Mouse (Mus musculus): ENCODE data around the gene Olfr70. TPM values are rescaled to one million over a fixed set of nuclear protein-coding genes. Genes with fewer than 3 reads are reported as not detected.

The Olfr70 gene
- polyA plus RNA-seq (2016; fragmentation: Nextera tagmentation; extraction: Ambion mirVana) = not detected in 2 replicates

DNA sequence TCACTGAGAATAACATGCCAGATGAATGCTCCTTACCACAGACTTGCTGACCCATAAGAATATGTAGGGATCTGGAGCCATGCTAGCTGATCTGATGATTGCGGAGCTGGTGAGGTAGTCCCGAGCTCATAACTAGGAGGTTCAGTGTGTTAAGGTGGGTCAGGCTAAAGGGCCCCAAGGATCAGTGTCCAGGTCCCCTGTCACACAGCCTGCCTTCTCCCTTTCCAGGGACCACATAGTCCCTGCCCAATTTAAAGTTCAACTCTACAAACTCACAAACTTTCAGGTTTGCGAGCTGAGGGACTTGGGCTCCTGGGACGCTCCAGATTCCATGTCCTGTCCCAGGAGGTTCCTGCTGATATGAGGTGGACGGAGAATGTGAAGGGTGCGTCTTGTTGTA is at the start of gene Olfr70:
TSS of gene Olfr70 (minus strand) at position 101 of the 400 bp plus-strand sequence.
- no peaks in the 10 kb centered on the region for H3K36me3 ChIP-seq
- no peaks in the 10 kb centered on the region for H3K9me3 ChIP-seq
- no peak within 1 kb of the TSS for H3K4me2 ChIP-seq (replicated peaks)
- H3K27me3 ChIP-seq = no peaks in the 10 kb centered on the region
- H3K4me3 ChIP-seq = no peak within 1 kb of the TSS
- 82% methylated on average over 6 of the region's 6 CpGs for WGBS
- no peak within 1 kb of the TSS for H3K9ac ChIP-seq
- no peak within 1 kb of the TSS for H3K27ac ChIP-seq
- no peaks in the 10 kb centered on the region for H3K4me1 ChIP-seq
- ATAC-seq (ENCODE audit: insufficient number of reproducible peaks, insufficient read depth, low FRiP score, low TSS enrichment) = no peak

DNA sequence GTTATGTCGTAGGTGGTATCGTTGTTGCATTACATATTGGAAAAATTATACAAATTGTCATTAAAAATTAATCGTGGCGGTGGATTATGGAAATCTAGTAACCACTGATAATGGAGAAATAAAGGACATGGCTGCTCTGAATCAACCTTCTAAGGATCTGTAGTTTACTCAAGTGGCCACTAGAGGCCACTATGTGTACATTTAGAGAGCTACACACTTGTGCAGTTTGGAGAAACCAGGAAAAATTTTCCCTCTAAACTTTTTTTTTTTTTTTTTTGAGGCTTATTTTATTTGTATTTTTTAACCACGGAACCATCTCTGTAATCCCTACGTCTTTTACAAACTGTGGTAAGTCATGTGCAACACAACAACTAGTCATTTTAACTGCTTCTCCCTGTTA is 44.6 kb upstream of the Olfr70 start:
- Histone ChIP-seq H3K4me2 (replicated peaks) (no peak overlapping the region), H3K4me1 (no peaks in the 10 kb centered on the region), H3K27ac (no peak overlapping the region), H3K9ac (no peak overlapping the region), H3K4me3 (no peak overlapping the region), H3K9me3 (no peaks in the 10 kb centered on the region), H3K36me3 (no peaks in the 10 kb centered on the region), H3K27me3 (no peaks in the 10 kb centered on the region)
- 13% methylated on average over 6 of the region's 6 CpGs for WGBS
- no peak for ATAC-seq (ENCODE audit: insufficient number of reproducible peaks, insufficient read depth, low FRiP score, low TSS enrichment)

DNA sequence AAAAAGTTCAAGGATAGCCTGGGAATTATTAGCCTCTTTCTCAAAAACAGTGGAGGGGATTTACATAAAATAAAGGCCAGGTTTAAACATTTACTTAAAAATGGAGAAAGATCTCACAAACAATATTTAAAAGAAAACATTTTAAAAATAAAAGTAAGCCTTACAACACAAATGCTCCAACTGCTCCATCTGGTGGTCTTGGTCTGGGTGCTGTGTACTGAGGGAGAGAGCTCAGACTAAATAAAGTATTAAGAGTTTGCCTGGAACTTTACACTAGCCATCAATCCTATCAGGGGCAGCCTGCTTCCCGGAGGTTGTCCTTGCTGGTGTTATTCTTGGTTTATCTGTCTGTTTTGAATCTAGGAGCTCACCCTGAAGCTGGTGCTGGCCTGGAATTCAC is 42.5 kb upstream of the Olfr70 start:
- H3K4me2 ChIP-seq (replicated peaks) = no peak overlapping the region
- no peak overlapping the region for H3K4me3 ChIP-seq
- 38% methylated on average over 1 of the region's 1 CpGs for WGBS
- H3K36me3 ChIP-seq = no peaks in the 10 kb centered on the region
- H3K27me3 ChIP-seq = no peaks in the 10 kb centered on the region
- no peaks in the 10 kb centered on the region for H3K9me3 ChIP-seq
- no peak overlapping the region for H3K27ac ChIP-seq
- H3K9ac ChIP-seq = no peak overlapping the region; the same call in 1 of the 2 replicates
- no peaks in the 10 kb centered on the region for H3K4me1 ChIP-seq
- no peak for ATAC-seq (ENCODE audit: insufficient number of reproducible peaks, insufficient read depth, low FRiP score, low TSS enrichment)

DNA sequence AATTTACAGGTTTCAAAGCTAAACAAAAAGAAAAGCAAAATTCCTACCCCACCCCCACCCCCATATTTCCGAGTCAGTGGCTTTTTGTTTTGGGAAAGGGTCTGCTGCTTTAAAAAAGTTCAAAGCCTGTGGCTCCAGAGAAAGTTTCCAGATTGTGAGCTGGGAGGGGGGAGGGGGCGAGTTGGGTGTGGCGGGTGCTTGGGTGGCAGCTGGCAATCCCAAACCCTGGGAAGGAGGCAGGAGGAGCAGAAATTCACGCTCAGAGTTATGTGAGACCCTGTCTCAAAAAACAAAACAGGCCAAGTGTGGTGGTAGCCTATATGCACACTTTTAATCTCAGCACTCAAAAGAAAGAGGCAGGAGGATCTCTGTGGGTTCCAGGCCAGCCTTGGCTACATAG is 42.0 kb upstream of the Olfr70 start:
- no peak overlapping the region for H3K9ac ChIP-seq
- no peaks in the 10 kb centered on the region for H3K9me3 ChIP-seq
- no peaks in the 10 kb centered on the region for H3K27me3 ChIP-seq
- no peak overlapping the region for H3K27ac ChIP-seq
- no peak overlapping the region for H3K4me2 ChIP-seq (replicated peaks)
- no peak for ATAC-seq (ENCODE audit: insufficient number of reproducible peaks, insufficient read depth, low FRiP score, low TSS enrichment)
- H3K36me3 ChIP-seq = no peaks in the 10 kb centered on the region
- H3K4me1 ChIP-seq = no peaks in the 10 kb centered on the region
- 28% methylated on average over 4 of the region's 4 CpGs for WGBS
- no peak overlapping the region for H3K4me3 ChIP-seq

DNA sequence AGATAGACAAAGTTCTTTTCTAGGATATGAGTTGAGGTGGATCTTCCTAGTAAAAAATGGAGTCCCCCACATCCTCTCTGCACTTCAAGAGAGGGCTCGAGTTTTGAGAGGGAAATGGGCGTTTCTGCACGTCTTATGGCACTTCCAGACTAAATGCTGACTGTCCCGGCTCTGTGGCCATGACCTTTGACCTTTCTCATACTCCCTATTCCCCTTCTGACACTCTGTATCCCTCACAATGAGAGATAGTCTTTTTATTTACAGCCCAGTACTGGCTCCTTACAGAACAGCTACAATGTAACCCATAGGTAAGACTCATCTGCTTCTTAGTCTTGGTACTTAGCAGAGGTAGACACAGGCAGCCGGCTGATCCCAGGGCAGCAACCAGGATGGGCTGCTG is 40.9 kb upstream of the Olfr70 start:
- ATAC-seq (ENCODE audit: insufficient number of reproducible peaks, insufficient read depth, low FRiP score, low TSS enrichment) = no peak
- no peaks in the 10 kb centered on the region for H3K27me3 ChIP-seq
- no peaks in the 10 kb centered on the region for H3K4me1 ChIP-seq
- no peak overlapping the region for H3K9ac ChIP-seq
- no peak overlapping the region for H3K4me2 ChIP-seq (replicated peaks)
- 57% methylated on average over 5 of the region's 5 CpGs for WGBS
- no peaks in the 10 kb centered on the region for H3K36me3 ChIP-seq
- no peak overlapping the region for H3K27ac ChIP-seq
- no peaks in the 10 kb centered on the region for H3K9me3 ChIP-seq
- H3K4me3 ChIP-seq = no peak overlapping the region

DNA sequence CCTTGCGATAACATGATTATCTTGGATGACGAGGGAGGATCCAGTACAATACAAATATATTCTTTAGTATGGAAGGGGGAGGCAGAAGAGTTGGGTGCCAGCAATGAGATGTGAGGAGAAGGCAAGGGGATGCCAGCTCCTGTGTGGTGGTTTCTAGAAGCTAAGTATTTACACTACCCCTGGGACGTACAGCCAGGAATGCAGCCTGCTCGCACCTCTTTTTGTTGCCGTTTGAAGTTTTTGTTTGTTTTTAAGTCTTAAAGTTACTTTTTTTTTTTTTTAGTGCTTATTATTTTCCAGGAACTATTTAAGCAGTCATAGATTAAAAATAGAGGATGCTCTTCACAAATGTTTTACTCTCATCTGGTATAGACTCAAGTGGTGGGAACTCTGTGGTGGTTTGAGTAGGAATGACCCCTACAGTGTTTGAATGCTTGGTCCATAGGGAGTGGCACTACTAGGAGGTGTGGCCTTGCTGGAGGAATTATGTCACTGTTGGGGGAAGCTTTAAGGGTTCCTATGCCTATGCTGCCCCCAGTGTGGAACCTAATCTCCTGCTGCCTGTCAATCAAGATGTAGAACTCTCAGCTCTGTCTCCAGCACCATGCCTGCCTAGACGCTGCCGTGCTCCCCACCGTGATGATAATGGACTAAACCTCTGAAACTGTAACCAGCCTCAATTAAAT is 38.5 kb upstream of the Olfr70 start:
- Histone ChIP-seq H3K36me3 (no peaks in the 10 kb centered on the region), H3K4me2 (replicated peaks) (no peak overlapping the region), H3K4me1 (no peaks in the 10 kb centered on the region), H3K9ac (no peak overlapping the region), H3K27ac (no peak overlapping the region), H3K4me3 (no peak overlapping the region), H3K27me3 (no peaks in the 10 kb centered on the region), H3K9me3 (no peaks in the 10 kb centered on the region)
- 74% methylated on average over 8 of the region's 8 CpGs for WGBS
- ATAC-seq (ENCODE audit: insufficient number of reproducible peaks, insufficient read depth, low FRiP score, low TSS enrichment) = no peak

DNA sequence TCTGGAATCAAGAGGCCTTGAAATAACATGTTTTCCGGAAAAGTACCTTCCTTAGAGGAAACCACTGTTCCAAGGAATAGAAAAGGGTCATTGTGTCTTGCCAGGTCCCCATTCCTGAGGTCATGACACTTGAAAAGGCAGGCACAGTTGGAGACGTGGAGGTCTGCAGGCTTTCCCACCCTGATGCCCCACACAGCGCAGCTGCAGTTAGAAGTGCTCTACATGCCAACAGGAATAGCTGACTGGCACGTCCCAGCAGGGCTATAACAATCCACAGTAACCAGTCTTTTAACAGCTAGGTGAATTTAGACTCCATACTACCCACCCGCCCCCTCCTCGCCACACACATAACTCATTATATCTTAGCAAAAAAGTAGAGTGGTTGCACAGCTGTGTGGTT is 36.5 kb upstream of the Olfr70 start:
- Histone ChIP-seq H3K9ac (no peak overlapping the region), H3K27me3 (no peaks in the 10 kb centered on the region), H3K9me3 (no peaks in the 10 kb centered on the region), H3K4me1 (no peaks in the 10 kb centered on the region), H3K4me3 (no peak overlapping the region), H3K27ac (no peak overlapping the region), H3K36me3 (no peaks in the 10 kb centered on the region), H3K4me2 (replicated peaks) (no peak overlapping the region)
- WGBS = 44% methylated on average over 6 of the region's 6 CpGs
- ATAC-seq (ENCODE audit: insufficient number of reproducible peaks, insufficient read depth, low FRiP score, low TSS enrichment) = no peak

DNA sequence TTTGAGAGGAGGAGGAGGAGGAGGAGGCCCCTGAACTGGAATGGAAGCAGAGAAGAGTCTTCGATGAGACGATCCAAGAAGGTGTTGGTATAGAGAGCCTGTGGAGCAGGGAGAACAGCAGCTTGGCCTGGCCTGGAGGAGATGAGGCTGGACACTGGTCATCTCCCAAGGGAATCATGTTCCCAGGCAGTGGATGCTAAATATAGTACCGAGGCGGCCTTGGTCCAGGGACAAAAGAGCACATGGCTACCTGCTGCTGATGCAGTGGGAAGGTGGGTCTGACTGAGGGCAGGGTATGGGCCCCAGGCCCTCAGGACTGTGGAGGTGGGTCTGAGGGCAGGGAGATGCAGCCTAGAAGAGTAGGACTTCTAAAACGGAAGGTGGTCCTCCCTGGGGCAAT is 32.6 kb upstream of the Olfr70 start:
- no peaks in the 10 kb centered on the region for H3K36me3 ChIP-seq
- H3K27ac ChIP-seq = no peak overlapping the region
- no peak overlapping the region for H3K9ac ChIP-seq
- 83% methylated on average over 5 of the region's 5 CpGs for WGBS
- H3K4me2 ChIP-seq (replicated peaks) = no peak overlapping the region
- no peak overlapping the region for H3K4me3 ChIP-seq
- ATAC-seq (ENCODE audit: insufficient number of reproducible peaks, insufficient read depth, low FRiP score, low TSS enrichment) = no peak
- no peaks in the 10 kb centered on the region for H3K27me3 ChIP-seq
- no peaks in the 10 kb centered on the region for H3K9me3 ChIP-seq
- H3K4me1 ChIP-seq = peaks cover 10% of the 10 kb centered on the region; the same call in 1 of the 2 replicates

DNA sequence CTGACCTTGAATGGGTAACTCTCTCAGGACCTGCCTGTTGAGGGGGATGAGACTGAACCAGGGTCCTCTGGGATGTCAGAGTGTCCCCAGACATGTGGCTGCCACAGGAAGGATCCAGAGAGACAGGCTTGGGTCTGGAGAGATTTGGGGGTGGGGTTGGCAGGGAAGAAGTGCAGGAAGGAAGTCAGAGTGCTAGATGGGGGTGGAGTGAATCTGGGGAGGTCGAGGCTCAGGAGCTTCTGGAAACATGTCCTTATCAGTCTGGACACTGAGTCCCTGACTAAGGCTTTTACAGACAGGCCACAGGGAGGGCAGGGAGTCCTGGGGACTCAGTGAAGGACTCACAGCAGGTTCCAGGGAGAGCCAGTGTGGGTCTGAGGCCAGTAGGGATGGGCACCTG is 31.6 kb upstream of the Olfr70 start:
- Histone ChIP-seq H3K9ac (no peak overlapping the region), H3K27ac (no peak overlapping the region), H3K9me3 (no peaks in the 10 kb centered on the region), H3K4me2 (replicated peaks) (no peak overlapping the region), H3K4me3 (no peak overlapping the region), H3K4me1 (peaks cover 13% of the 10 kb centered on the region; the same call in 1 of the 2 replicates), H3K36me3 (no peaks in the 10 kb centered on the region), H3K27me3 (no peaks in the 10 kb centered on the region)
- ATAC-seq (ENCODE audit: insufficient number of reproducible peaks, insufficient read depth, low FRiP score, low TSS enrichment) = no peak
- WGBS = 25% methylated on average over 1 of the region's 1 CpGs

DNA sequence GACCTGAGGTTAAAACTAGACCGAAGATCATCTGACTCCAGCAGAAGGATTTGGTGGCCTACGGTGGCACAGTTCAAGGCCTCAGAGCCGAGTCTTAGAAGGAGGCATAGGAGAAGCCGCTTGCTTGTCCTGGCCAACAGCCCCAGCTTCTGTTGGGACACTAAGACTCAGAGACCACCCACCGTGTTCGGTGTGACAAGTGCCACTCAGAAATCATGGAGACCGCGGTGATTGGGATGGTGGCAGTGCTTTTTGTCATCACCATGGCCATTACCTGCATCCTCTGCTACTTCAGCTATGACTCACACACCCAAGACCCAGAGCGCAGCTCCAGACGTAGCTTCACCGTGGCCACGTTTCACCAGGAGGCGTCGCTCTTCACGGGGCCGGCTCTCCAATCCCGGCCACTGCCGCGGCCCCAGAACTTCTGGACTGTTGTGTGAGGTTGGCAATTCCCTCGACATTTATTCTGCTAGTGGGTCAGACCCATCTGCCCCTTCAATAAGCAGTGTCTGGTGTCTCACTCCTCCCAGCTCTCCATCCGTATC is 30.2 kb upstream of the Olfr70 start:
- no peak for ATAC-seq (ENCODE audit: insufficient number of reproducible peaks, insufficient read depth, low FRiP score, low TSS enrichment)
- H3K36me3 ChIP-seq = no peaks in the 10 kb centered on the region
- H3K4me2 ChIP-seq (replicated peaks) = no peak overlapping the region
- no peak overlapping the region for H3K9ac ChIP-seq
- H3K27ac ChIP-seq = no peak overlapping the region
- H3K4me1 ChIP-seq = peaks cover 13% of the 10 kb centered on the region; the same call in 1 of the 2 replicates
- H3K4me3 ChIP-seq = no peak overlapping the region
- 72% methylated on average over 21 of the region's 21 CpGs for WGBS
- H3K27me3 ChIP-seq = no peaks in the 10 kb centered on the region
- no peaks in the 10 kb centered on the region for H3K9me3 ChIP-seq

DNA sequence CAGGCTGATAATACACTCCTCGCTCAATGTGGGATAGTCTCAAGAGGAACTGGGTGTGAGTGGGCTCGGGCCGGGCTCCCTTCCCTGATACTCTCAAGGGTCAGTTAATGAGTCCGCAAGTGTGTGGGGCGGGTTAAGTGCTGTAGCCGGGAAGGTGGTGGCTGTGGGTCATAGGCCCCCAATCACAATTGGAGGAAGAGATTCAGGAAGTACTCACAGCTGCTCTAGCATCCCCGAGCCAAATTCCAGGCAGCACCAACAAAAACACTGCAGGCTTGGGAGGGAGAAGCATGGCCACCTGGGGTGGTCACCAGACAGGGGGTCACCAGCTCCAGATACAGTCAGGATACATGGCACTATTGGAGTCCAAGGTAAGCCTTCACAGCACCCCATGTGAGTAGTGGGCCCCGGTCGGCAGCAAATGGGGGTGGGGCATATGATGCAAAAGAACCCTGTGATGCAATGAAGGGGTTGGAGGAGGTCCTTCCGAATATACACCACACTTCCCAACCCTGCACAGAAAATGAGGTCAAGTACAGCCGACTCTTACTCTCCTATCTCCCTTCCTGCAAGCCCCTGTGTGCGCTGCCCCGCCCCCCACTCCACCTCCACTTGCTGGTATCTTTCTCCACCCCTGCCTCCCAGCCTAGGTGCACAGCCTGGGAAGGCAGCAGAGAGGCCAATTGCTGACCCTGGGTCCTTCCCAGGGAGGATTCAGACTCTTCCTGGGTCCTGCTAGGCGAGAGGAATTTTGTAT is 29.4 kb upstream of the Olfr70 start, which contains the start of gene Spaar:
TSS of gene Spaar (plus strand) at position 241 of the 757 bp plus-strand sequence.
- WGBS = 63% methylated on average over 14 of the region's 14 CpGs
- ATAC-seq (ENCODE audit: insufficient number of reproducible peaks, insufficient read depth, low FRiP score, low TSS enrichment) = no peak
- Histone ChIP-seq H3K4me1 (peaks cover 13% of the 10 kb centered on the region; the same call in 1 of the 2 replicates), H3K36me3 (no peaks in the 10 kb centered on the region), H3K27ac (no peak within 1 kb of the TSS), H3K4me2 (replicated peaks) (no peak within 1 kb of the TSS), H3K4me3 (no peak within 1 kb of the TSS), H3K27me3 (no peaks in the 10 kb centered on the region), H3K9me3 (no peaks in the 10 kb centered on the region), H3K9ac (no peak within 1 kb of the TSS)

DNA sequence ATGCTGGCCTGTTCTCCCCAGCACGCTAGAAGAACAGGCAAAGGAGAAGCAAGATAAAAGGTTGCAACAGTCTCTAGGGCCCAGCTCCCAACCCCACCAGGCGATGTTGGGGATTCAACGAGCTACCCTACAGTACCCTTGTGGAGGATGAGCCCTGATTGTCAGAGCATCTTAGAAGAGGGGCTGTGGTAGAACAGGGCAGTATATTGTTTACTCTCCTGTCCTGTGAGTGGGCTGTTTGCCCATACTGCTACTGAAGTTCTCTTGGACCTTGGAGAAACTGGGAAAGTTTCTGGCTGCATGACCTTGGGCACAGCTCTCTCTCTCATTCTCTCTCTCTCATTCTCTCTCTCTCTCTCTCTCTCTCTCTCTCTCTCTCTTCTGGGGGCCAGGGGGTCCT is 28.5 kb upstream of the Olfr70 start:
- no peak overlapping the region for H3K4me2 ChIP-seq (replicated peaks)
- H3K27ac ChIP-seq = no peak overlapping the region
- no peaks in the 10 kb centered on the region for H3K27me3 ChIP-seq
- no peak overlapping the region for H3K4me3 ChIP-seq
- no peak overlapping the region for H3K9ac ChIP-seq
- no peak for ATAC-seq (ENCODE audit: insufficient number of reproducible peaks, insufficient read depth, low FRiP score, low TSS enrichment)
- WGBS = 59% methylated on average over 3 of the region's 3 CpGs
- H3K4me1 ChIP-seq = peaks cover 13% of the 10 kb centered on the region; the same call in 1 of the 2 replicates
- H3K9me3 ChIP-seq = no peaks in the 10 kb centered on the region
- no peaks in the 10 kb centered on the region for H3K36me3 ChIP-seq
